Mouse (Mus musculus) myocyte (in vitro differentiated cells): ENCODE results near the gene Wdr95. TPM values are rescaled to one million over a fixed set of nuclear protein-coding genes. Genes with fewer than 3 reads are reported as not detected.

Experiments
- H3K27me3 ChIP-seq: one replicate; pipeline ENCODE4 v1.6.1; 2011; ENCODE audit not compliant: control insufficient read depth, insufficient read depth, insufficient read length
- H3K36me3 ChIP-seq: one replicate; pipeline ENCODE4 v1.6.1; 2011; ENCODE audit not compliant: control insufficient read depth, insufficient read depth
- H3K4me2 ChIP-seq: one replicate; pipeline ENCODE4 v1.6.1; 2011; ENCODE audit warnings: low read depth, control low read depth
- H3K4me3 ChIP-seq: one replicate; pipeline ENCODE4 v1.5.1; 2011; ENCODE audit warnings: mild to moderate bottlenecking, control low read depth, moderate library complexity
- H3K79me2 ChIP-seq: one replicate; pipeline ENCODE4 v1.6.1; 2011; ENCODE audit not compliant: control insufficient read depth, insufficient read depth
- H3ac ChIP-seq: one replicate; pipeline ENCODE4 v1.6.1; 2011; ENCODE audit not compliant: control insufficient read depth, insufficient read length
- CEBPB ChIP-seq: IDR thresholded peaks from 2 replicates; pipeline ENCODE4 v1.6.1; 2011; ENCODE audit warnings: mild to moderate bottlenecking, moderate library complexity; ENCODE audit not compliant: poor library complexity, insufficient read depth, severe bottlenecking
- E2F4 ChIP-seq: IDR thresholded peaks from one replicate; pipeline ENCODE4 v1.6.1; 2011; ENCODE audit warnings: mild to moderate bottlenecking, control low read depth, moderate library complexity; ENCODE audit not compliant: insufficient read depth
- MAX ChIP-seq: IDR thresholded peaks from one replicate; pipeline ENCODE4 v1.6.1; 2011; ENCODE audit warnings: low read depth, mild to moderate bottlenecking, control low read depth
- MYOD1 ChIP-seq, 3 experiments: IDR thresholded peaks; one replicate each; pipeline ENCODE4 v1.6.1; 2011; ENCODE audit warnings: control low read depth in 2 of 3, low read depth in 2 of 3, mild to moderate bottlenecking in 2 of 3, moderate library complexity in 1 of 3; ENCODE audit not compliant: insufficient read length in 2 of 3, control insufficient read depth in 1 of 3
- MYOG ChIP-seq, 3 experiments: IDR thresholded peaks; one replicate each; pipeline ENCODE4 v1.6.1; 2011; ENCODE audit warnings: control low read depth in 2 of 3, low read depth in 2 of 3, mild to moderate bottlenecking in 2 of 3; ENCODE audit not compliant: insufficient read length in 2 of 3, control insufficient read depth in 1 of 3, insufficient read depth in 1 of 3
- POLR2A ChIP-seq: IDR thresholded peaks from one replicate; pipeline ENCODE4 v1.6.1; 2011; ENCODE audit warnings: low read depth, mild to moderate bottlenecking, control low read depth, moderate library complexity; ENCODE audit not compliant: insufficient read length
- POLR2AphosphoS2 ChIP-seq: IDR thresholded peaks from one replicate; pipeline ENCODE4 v1.6.1; 2011; ENCODE audit warnings: low read depth, control low read depth; ENCODE audit not compliant: insufficient read length
- REST ChIP-seq: IDR thresholded peaks from one replicate; pipeline ENCODE4 v1.6.1; 2011; ENCODE audit warnings: mild to moderate bottlenecking, control low read depth, moderate library complexity; ENCODE audit not compliant: insufficient read depth, insufficient read length
- SRF ChIP-seq: IDR thresholded peaks from one replicate; pipeline ENCODE4 v1.6.1; 2011; ENCODE audit warnings: low read depth; ENCODE audit not compliant: control insufficient read depth, insufficient read length
- TCF12 ChIP-seq: IDR thresholded peaks from one replicate; pipeline ENCODE4 v1.6.1; 2011; ENCODE audit warnings: mild to moderate bottlenecking, control low read depth; ENCODE audit not compliant: poor library complexity, insufficient read depth, severe bottlenecking
- TCF3 ChIP-seq: IDR thresholded peaks from one replicate; pipeline ENCODE4 v1.6.1; 2011; ENCODE audit warnings: low read depth, control low read depth; ENCODE audit not compliant: insufficient read length
- USF1 ChIP-seq: IDR thresholded peaks from one replicate; pipeline ENCODE4 v1.6.1; 2011; ENCODE audit warnings: low read depth, mild to moderate bottlenecking, control low read depth, moderate library complexity
- polyA plus RNA-seq: library from polyadenylated mRNA; unstranded; fragments of >200 nt; fragmentation: generic; extraction: Trizol; gene quantifications from one replicate; pipeline ENCODE4 v1.2.1, GENCODE M21; 2012; ENCODE audit warnings: missing spikeins

The Wdr95 gene
- polyA plus RNA-seq, 1 experiment: 0.07 TPM

DNA sequence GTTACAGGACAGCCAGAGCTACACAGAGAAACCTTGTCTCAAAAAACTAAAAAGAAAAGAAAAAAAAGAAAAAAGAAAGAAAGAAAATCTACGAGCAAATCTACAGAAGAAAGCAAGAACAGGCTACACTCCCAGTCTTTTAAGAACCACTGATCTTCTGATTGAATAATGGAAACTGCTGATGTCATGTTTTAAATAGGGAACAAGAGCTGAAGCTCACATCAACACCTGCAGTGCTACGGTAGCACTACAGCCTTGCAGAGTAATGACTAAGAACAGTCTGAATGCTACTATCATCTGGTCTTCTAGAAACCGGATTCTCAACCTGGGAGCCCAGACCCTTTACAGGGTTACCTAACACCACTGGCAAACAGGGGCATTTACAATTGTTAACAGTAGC is 97.1 kb downstream of the Wdr95 start:
- Histone ChIP-seq H3K79me2 (no peaks in the 10 kb centered on the region), H3K4me3 (no peak overlapping the region), H3ac (no peak overlapping the region), H3K4me2 (no peak overlapping the region), H3K27me3 (no peaks in the 10 kb centered on the region), H3K36me3 (peaks cover 48% of the 10 kb centered on the region)
- no peak for TF ChIP-seq REST
- no peak for TF ChIP-seq MYOG (IDR thresholded peaks at IDR 0.05; ENCODE audit: control insufficient read depth in 1 of 3, insufficient read depth in 1 of 3, insufficient read length in 2 of 3, low read depth in 2 of 3)
- no peak for TF ChIP-seq TCF12
- TF ChIP-seq MYOD1 (IDR thresholded peaks at IDR 0.05; ENCODE audit: control insufficient read depth in 1 of 3, insufficient read length in 2 of 3, low read depth in 2 of 3): no peak
- no peak for TF ChIP-seq SRF
- no peak for TF ChIP-seq CEBPB
- no peak for TF ChIP-seq POLR2AphosphoS2
- no peak for TF ChIP-seq MAX
- no peak for TF ChIP-seq USF1
- TF ChIP-seq TCF3: no peak
- no peak for TF ChIP-seq E2F4
- TF ChIP-seq POLR2A: no peak

GRCm38 (mm10) chr5:149634409-149635035 is 106.0 kb downstream of the Wdr95 start:
- Histone ChIP-seq H3K27me3 (no peaks in the 10 kb centered on the region), H3K36me3 (peaks cover 25% of the 10 kb centered on the region), H3K4me2 (peak overlapping the region; percentile 81), H3ac (no peak overlapping the region), H3K79me2 (peaks cover 35% of the 10 kb centered on the region), H3K4me3 (peak overlapping the region; percentile 74)
- TF ChIP-seq MAX (no peak), TCF12 (no peak), TCF3 (no peak), POLR2AphosphoS2 (no peak), E2F4 (no peak), MYOD1 (IDR thresholded peaks at IDR 0.05; ENCODE audit: control insufficient read depth in 1 of 3, insufficient read length in 2 of 3, low read depth in 2 of 3) (no peak), MYOG (IDR thresholded peaks at IDR 0.05; ENCODE audit: control insufficient read depth in 1 of 3, insufficient read depth in 1 of 3, insufficient read length in 2 of 3, low read depth in 2 of 3) (no peak), CEBPB (no peak), SRF (no peak), POLR2A (no peak), USF1 (no peak), REST (no peak)

DNA sequence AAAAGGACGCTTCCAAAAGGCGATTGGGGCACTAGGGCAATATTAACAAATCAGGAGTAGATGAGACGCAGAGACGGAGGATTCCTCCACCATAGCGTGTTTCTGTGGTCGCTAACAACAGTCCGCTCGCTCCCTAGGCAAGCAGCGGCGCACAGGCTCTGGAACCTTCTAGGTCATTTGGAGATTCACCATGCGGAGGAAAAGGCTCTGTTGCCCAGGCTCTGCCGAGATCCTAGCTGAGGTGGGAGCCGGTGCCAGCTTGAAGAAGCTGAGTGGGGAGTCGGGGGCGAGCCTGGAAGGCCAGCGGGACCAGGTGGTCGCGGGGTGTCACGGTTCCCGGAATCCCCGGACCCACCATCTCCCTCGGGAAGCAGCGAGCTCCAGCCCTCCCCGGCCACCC is 107.1 kb downstream of the Wdr95 start:
- peak overlapping the region; percentile 10 for H3ac ChIP-seq
- peak overlapping the region; percentile 81 for H3K4me2 ChIP-seq
- H3K27me3 ChIP-seq: no peaks in the 10 kb centered on the region
- H3K4me3 ChIP-seq: peak overlapping the region; percentile 74
- TF ChIP-seq SRF (no peak), MYOG (IDR thresholded peaks at IDR 0.05; ENCODE audit: control insufficient read depth in 1 of 3, insufficient read depth in 1 of 3, insufficient read length in 2 of 3, low read depth in 2 of 3) (no peak), CEBPB (no peak), MYOD1 (IDR thresholded peaks at IDR 0.05; ENCODE audit: control insufficient read depth in 1 of 3, insufficient read length in 2 of 3, low read depth in 2 of 3) (no peak), USF1 (no peak), TCF3 (no peak), REST (no peak), POLR2AphosphoS2 (no peak), POLR2A (no peak), MAX (no peak), E2F4 (no peak), TCF12 (no peak)
- H3K79me2 ChIP-seq: peaks cover 35% of the 10 kb centered on the region
- peaks cover 15% of the 10 kb centered on the region for H3K36me3 ChIP-seq

DNA sequence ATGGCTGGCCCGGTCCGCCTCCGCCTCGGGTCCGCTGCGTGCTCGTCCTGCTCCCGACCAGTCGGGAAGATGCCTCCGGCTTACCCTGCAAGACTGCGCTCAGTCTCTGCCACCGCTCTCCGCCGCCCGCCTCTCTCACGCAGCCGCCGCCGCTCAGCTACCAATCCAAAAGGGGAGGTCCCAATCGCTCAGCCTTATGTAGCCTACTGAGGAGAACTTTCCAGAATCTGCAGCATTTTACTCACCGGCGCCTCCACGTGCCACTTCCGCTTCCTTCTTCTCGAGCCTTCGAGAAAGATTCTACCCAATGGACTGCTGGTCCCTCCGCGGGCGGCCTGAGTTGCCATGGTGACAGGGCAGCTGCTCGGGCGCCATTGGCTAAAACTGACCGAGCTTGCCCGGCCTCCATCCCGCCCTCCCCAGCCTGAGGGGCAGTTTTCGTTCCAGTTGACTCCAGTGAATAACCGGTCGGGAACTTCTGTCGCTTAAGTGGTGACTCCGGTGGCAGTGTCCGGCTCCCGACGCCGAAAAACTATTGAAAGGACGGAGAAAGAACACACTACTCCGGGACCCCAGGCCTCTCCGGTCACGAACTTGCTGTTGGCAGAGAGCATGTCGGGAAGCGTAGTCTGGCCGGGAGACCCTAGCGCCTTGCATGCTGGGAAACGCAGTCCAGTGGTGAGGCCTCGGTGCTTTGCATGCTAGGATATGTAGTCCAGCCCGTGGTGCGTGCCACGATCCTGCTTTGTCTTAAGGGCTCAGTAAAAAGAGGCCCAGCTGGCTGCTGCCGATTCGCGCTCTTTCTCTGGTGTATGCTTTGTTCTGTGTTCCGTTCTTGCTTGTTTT is 107.8 kb downstream of the Wdr95 start, which contains the start of gene Hsph1:
TSS of gene Hsph1 (minus strand) at position 302 of the 846 bp plus-strand sequence.
- Histone ChIP-seq H3K4me2 (peak within 1 kb of the TSS; percentile 81), H3K36me3 (peaks cover 8% of the 10 kb centered on the region), H3K79me2 (peaks cover 35% of the 10 kb centered on the region), H3K27me3 (no peaks in the 10 kb centered on the region), H3ac (peak within 1 kb of the TSS; percentile 10), H3K4me3 (peak within 1 kb of the TSS; percentile 74)
- peak; percentile 15 for TF ChIP-seq MAX
- no peak for TF ChIP-seq REST
- peak; percentile 81 for TF ChIP-seq POLR2AphosphoS2
- no peak for TF ChIP-seq CEBPB
- TF ChIP-seq E2F4: no peak
- TF ChIP-seq TCF12: no peak
- no peak for TF ChIP-seq TCF3
- TF ChIP-seq MYOG (IDR thresholded peaks at IDR 0.05; ENCODE audit: control insufficient read depth in 1 of 3, insufficient read depth in 1 of 3, insufficient read length in 2 of 3, low read depth in 2 of 3): peak in 1 of 3 experiments; percentile 39
- TF ChIP-seq MYOD1 (IDR thresholded peaks at IDR 0.05; ENCODE audit: control insufficient read depth in 1 of 3, insufficient read length in 2 of 3, low read depth in 2 of 3): peak in 1 of 3 experiments; percentile 29
- peak; percentile 77 for TF ChIP-seq SRF
- TF ChIP-seq USF1: peak; percentile 77
- TF ChIP-seq POLR2A: peak; percentile 77
